Comparison of ENCODE assay signal across 8 mouse cellular contexts in genomic region chr12:86220200-86221021, GRCm38 (mm10). TPM values are rescaled to one million over a fixed set of nuclear protein-coding genes. Genes with fewer than 3 reads are reported as not detected.
DNase-seq lines count a peak whose midpoint lies in the region; ATAC-seq and TF ChIP-seq lines count a peak whose summit lies in the region.

No protein-coding gene starts in this region.

- H3K4me3 ChIP-seq in heart, postnatal 0 days (ENCODE audit: low read depth, low read length) = peak overlapping the region; percentile 25
- peak overlapping the region; percentile 38 for H3K4me3 ChIP-seq in hindbrain, postnatal 0 days (ENCODE audit: low read length)
- H3K4me3 ChIP-seq in midbrain, embryonic 16.5 days (ENCODE audit: low read depth, low read length) = peak overlapping the region; percentile 35

- H3K27ac ChIP-seq in heart, postnatal 0 days (ENCODE audit: low read depth) = no peak overlapping the region
- H3K27ac ChIP-seq in hindbrain, postnatal 0 days = no peak overlapping the region
- H3K27ac ChIP-seq in midbrain, embryonic 16.5 days (ENCODE audit: low read length) = no peak overlapping the region; the same call in 1 of the 2 replicates

- peak; percentile 5 for DNase-seq in heart, postnatal 0 days (ENCODE audit: low spot score)
- DNase-seq in heart, postnatal 10 days = no peak
- DNase-seq in embryo, embryonic 10 days (ENCODE audit: low spot score) = peak; percentile 42
- DNase-seq in hindbrain, postnatal 0 days (ENCODE audit: low spot score) = peak; percentile 64
- DNase-seq in lung, adult 18-20 months = no peak
- no peak for DNase-seq in B cell, adult 2 months

- H3K36me3 ChIP-seq in heart, postnatal 0 days (replicated peaks; ENCODE audit: control insufficient read depth, insufficient read depth, low read length) = no peaks in the 10 kb centered on the region
- H3K36me3 ChIP-seq in hindbrain, postnatal 0 days (ENCODE audit: insufficient read depth, low read length) = no peaks in the 10 kb centered on the region
- no peaks in the 10 kb centered on the region for H3K36me3 ChIP-seq in midbrain, embryonic 16.5 days (ENCODE audit: control insufficient read depth, insufficient read depth, low read length)

- H3K4me1 ChIP-seq in heart, postnatal 0 days (ENCODE audit: control insufficient read depth, insufficient read depth) = peaks cover 6% of the 10 kb centered on the region; the same call in 1 of the 2 replicates
- peaks cover 4% of the 10 kb centered on the region; the same call in 1 of the 2 replicates for H3K4me1 ChIP-seq in hindbrain, postnatal 0 days (ENCODE audit: insufficient read depth, low read length)
- H3K4me1 ChIP-seq in midbrain, embryonic 16.5 days (ENCODE audit: control insufficient read depth, insufficient read depth, low read length) = peaks cover 18% of the 10 kb centered on the region

- no peak for TF ChIP-seq EP300 in heart, postnatal 0 days (IDR thresholded peaks at IDR 0.05; ENCODE audit: low read depth)

- H3K9ac ChIP-seq in heart, postnatal 0 days (replicated peaks; ENCODE audit: low read depth, low read length) = no peak overlapping the region
- peak overlapping the region; percentile 46 for H3K9ac ChIP-seq in hindbrain, postnatal 0 days (replicated peaks; ENCODE audit: low read length)
- peak overlapping the region; percentile 61 for H3K9ac ChIP-seq in midbrain, embryonic 16.5 days (ENCODE audit: low read depth, low read length)

- 8% methylated on average over 37 of the region's 38 CpGs for WGBS in heart, postnatal 0 days
- WGBS in hindbrain, postnatal 0 days = 5% methylated on average over 38 of the region's 38 CpGs
- 5% methylated on average over 37 of the region's 38 CpGs for whole genome bisulfite sequencing in midbrain, embryonic 16.5 days

- no peak for TF ChIP-seq CTCF in heart, postnatal 0 days (IDR thresholded peaks at IDR 0.05; ENCODE audit: low read depth)
- TF ChIP-seq CTCF in hindbrain, postnatal 0 days (IDR thresholded peaks at IDR 0.05; ENCODE audit: low read depth) = no peak

- no peak for ATAC-seq in heart, postnatal 0 days (ENCODE audit: insufficient read depth, low read depth)
- ATAC-seq in hindbrain, postnatal 0 days = no peak
- peak; percentile 76 for ATAC-seq in midbrain, embryonic 16.5 days
- no peak for ATAC-seq in megakaryocyte, adult 5-6 weeks (ENCODE audit: poor library complexity, severe bottlenecking)

- intact Hi-C loops in heart, postnatal 10 days (cut with DNase I) = no loop called here

- no peaks in the 10 kb centered on the region for H3K9me3 ChIP-seq in heart, postnatal 0 days (replicated peaks; ENCODE audit: control insufficient read depth, low read length)
- no peaks in the 10 kb centered on the region for H3K9me3 ChIP-seq in hindbrain, postnatal 0 days (ENCODE audit: low read length)
- no peaks in the 10 kb centered on the region for H3K9me3 ChIP-seq in midbrain, embryonic 16.5 days (replicated peaks; ENCODE audit: control insufficient read depth, low read length, poor library complexity, severe bottlenecking)

- H3K27me3 ChIP-seq in heart, postnatal 0 days (ENCODE audit: control insufficient read depth, insufficient read depth, low read length) = peaks cover 35% of the 10 kb centered on the region
- H3K27me3 ChIP-seq in hindbrain, postnatal 0 days (ENCODE audit: insufficient read depth, low read length) = no peaks in the 10 kb centered on the region; the same call in 1 of the 2 replicates
- H3K27me3 ChIP-seq in midbrain, embryonic 16.5 days (ENCODE audit: control insufficient read depth, insufficient read depth, low read depth, low read length) = no peaks in the 10 kb centered on the region

- peak overlapping the region; percentile 53 for H3K4me2 ChIP-seq in heart, postnatal 0 days (ENCODE audit: low read depth, low read length)
- H3K4me2 ChIP-seq in hindbrain, postnatal 0 days (ENCODE audit: low read depth, low read length) = peak overlapping the region; percentile 73
- H3K4me2 ChIP-seq in midbrain, embryonic 16.5 days (ENCODE audit: low read length) = peak overlapping the region; percentile 70

RNA-seq across cellular contexts. Expression of gene Gpatch2l, which starts 21.2 kb away (rescaled TPM):
- total RNA-seq in heart, postnatal 0 days (2014; rRNA removed; ENCODE audit: low replicate concordance) = 16.0 and 19.6 TPM in 2 replicates
- polyA plus RNA-seq in heart, postnatal 0 days (2015; fragmentation: Nextera tagmentation; extraction: Ambion mirVana) = 8.4 and 10.1 TPM in 2 replicates
- 10 to 100 TPM; 18.7 to 18.9 TPM for total RNA-seq in heart, postnatal 10 days (2021)
- 28.4 and 38.0 TPM in 2 replicates for total RNA-seq in hindbrain, postnatal 0 days (2014; rRNA removed)
- 19.8 and 21.5 TPM in 2 replicates for polyA plus RNA-seq in hindbrain, postnatal 0 days (2015; fragmentation: Nextera tagmentation; extraction: Ambion mirVana)
- polyA plus RNA-seq in midbrain, embryonic 16.5 days (2015; fragmentation: Nextera tagmentation; extraction: Ambion mirVana) = 30.3 and 34.9 TPM in 2 replicates
- total RNA-seq in megakaryocyte, adult 5-6 weeks (2015) = 28.2 and 31.8 TPM in 2 replicates
- total RNA-seq in megakaryocyte, adult 5-6 weeks (2017) = 47.5 and 48.7 TPM in 2 replicates

Comparison
In these comparisons a context has a peak if more than half of its experiments do, and no peak if none do; other contexts are left out.
1. DNase-seq: peak in heart, postnatal 0 days (single experiment), embryo, embryonic 10 days (single experiment) and hindbrain, postnatal 0 days (single experiment); none in heart, postnatal 10 days (0 of 2), lung, adult 18-20 months (0 of 2) and B cell, adult 2 months (0 of 2).
2. Peak in every context shown above with its lines, with median percentiles within 50 percentile points of each other: H3K4me2 ChIP-seq and H3K4me3 ChIP-seq.